Mouse (Mus musculus) C2C12 (cell line): ENCODE results near the gene Acd.

Source experiments
- CEBPB ChIP-seq: IDR thresholded peaks from one replicate; pipeline ENCODE4 v1.6.1; 2011; ENCODE audit warnings: low read depth, mild to moderate bottlenecking, control low read depth, moderate library complexity
- CTCF ChIP-seq: IDR thresholded peaks from one replicate; pipeline ENCODE4 v1.5.1; 2011; ENCODE audit not compliant: control insufficient read depth, insufficient read depth, insufficient read length
- FOSL1 ChIP-seq: IDR thresholded peaks from one replicate; pipeline ENCODE4 v1.8.0; 2011; ENCODE audit warnings: mild to moderate bottlenecking, low read length; ENCODE audit not compliant: poor library complexity, insufficient read depth, severe bottlenecking
- MAX ChIP-seq: IDR thresholded peaks from one replicate; pipeline ENCODE4 v1.6.1; 2011; ENCODE audit warnings: mild to moderate bottlenecking, control low read depth
- MYOD1 ChIP-seq: IDR thresholded peaks from one replicate; pipeline ENCODE4 v1.6.1; 2011; ENCODE audit warnings: low read depth; ENCODE audit not compliant: control insufficient read depth, insufficient read length
- MYOG ChIP-seq: IDR thresholded peaks from one replicate; pipeline ENCODE4 v1.6.1; 2011; ENCODE audit not compliant: control insufficient read depth, insufficient read length; ENCODE audit errors: extremely low read depth
- USF1 ChIP-seq: IDR thresholded peaks from one replicate; pipeline ENCODE4 v1.6.1; 2011; ENCODE audit warnings: low read depth, mild to moderate bottlenecking, control low read depth, moderate library complexity

- TF ChIP-seq MAX (no peak), CTCF (no peak), USF1 (no peak), CEBPB (no peak), MYOD1 (no peak), FOSL1 (no peak), MYOG (no peak)
These were observed 8.4 kb upstream of the Acd start for GRCm38 (mm10) chr8:105709317-105709716.
